Mouse (Mus musculus) brain, embryonic 14.5 days (tissue): Measurements from ENCODE around the gene Gnai2.

Experiments
- CTCF ChIP-seq: fragments of 200-500 bp; IDR thresholded peaks from 2 replicates; pipeline ENCODE4 v1.5.1; 2012; ENCODE audit warnings: inconsistent platforms, mild to moderate bottlenecking, moderate library complexity, borderline replicate concordance; ENCODE audit not compliant: insufficient read depth, insufficient read length; ENCODE audit errors: extremely low read depth
- POLR2A ChIP-seq: fragments of 200-500 bp; IDR thresholded peaks from 2 replicates; pipeline ENCODE4 v1.6.1; 2012; ENCODE audit warnings: mild to moderate bottlenecking, inconsistent platforms, borderline replicate concordance; ENCODE audit not compliant: poor library complexity, insufficient read depth, insufficient read length, severe bottlenecking; ENCODE audit errors: extremely low read depth

DNA sequence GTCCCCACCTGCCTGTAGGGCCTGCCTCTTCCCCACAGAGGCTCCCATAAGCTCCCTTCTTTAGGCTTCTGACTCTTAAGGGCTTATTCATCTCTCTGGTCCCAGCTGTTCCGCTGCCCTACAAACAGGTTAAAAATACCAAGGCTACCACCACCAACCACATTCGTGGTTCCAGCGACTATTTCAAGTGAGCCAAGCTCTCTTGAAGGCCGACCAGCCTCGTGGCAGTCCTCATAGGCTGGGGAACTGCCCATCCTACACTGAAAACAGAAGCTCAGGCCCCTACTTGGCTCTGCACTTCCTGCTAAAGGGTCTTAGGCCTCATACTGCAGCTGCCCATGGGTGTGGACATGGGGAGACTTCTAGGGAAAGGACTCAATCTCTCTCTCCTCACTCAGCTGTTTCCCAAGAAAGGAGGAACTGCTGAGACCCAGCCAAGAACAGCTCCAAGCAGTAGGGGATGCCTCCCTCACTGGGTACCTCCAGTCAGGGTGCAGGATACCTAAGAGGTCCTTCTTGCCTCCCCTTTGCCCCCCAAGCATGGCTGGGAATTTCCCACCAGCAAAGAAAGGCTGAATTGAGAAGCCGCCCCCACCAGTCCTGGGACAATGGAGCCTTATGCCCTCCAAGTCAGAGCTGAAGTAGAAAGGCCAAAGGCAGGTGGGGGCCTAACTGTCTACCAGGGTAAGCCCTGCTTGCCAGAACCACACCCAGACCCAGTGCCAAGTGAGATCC is 23.5 kb downstream of the Gnai2 start:
- no peak for TF ChIP-seq CTCF
- TF ChIP-seq POLR2A, result no peak
